Mouse (Mus musculus) urinary bladder, adult 18-20 months (tissue): ENCODE measurements around the gene Ylpm1.

Experiments used
- DNase-seq, 2 experiments: peaks; one replicate each; pipeline ENCODE4 v3.0.0; 2022; ENCODE audit warnings: low spot score in 2 of 2, mixed read lengths in 2 of 2

Ylpm1 gene

DNA sequence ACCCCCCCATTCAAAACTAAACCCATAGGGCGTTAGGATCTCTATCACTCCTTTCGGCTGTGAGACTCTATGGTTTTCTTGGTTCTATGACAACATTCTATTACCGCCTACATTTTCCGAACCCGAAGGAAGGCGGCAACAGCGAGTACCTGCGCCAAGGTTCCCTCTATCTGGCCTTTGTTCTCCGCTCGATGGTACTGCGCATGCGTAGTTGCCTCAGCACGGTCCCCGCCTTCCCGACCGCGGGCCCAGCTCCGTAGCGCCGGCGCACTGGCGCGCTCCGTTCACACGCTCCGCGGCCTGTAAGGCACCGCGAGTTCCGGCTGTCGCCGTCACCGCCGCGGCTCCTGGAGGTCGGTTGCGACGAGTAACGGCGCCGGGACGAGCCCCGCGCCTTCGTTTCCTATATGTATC is at the start of gene Ylpm1:
Gene Ylpm1 (plus strand): TSS at position 239 of the 414 bp plus-strand sequence.
- DNase-seq, result peak; percentile 89 to 98

DNA sequence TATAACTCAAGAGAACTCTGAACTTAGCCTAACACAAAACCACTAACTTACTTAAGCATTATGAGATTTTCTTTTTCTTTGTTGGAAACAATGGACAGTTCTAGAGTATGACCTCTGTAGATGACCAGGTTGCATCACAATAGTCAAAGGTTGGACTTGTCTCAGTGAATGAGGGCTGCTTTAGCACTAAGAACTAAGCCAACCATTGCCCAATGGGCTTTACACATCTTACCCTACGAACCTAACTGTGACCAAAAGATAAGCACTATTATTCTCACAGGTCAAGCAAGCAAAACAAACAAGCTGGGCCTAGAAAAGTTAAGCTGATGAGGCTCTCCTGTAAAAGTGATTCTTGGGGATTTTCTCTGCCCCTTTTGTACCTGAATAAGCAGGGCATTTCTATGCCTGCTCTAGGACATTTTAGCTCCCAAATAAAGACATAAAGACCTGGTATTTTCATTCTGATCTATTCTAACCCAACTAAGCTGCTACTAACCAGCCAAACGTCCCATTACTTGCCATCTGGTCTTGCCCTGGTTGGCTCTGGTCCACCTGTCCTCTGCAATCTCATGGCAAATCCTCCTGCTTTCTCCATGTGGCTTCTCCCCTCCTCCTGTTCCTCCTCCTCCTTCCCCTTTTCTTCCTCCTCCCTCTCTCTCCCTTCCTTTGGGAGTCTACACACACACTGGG is 48.1 kb upstream of the Ylpm1 start:
- DNase-seq, result no peak

DNA sequence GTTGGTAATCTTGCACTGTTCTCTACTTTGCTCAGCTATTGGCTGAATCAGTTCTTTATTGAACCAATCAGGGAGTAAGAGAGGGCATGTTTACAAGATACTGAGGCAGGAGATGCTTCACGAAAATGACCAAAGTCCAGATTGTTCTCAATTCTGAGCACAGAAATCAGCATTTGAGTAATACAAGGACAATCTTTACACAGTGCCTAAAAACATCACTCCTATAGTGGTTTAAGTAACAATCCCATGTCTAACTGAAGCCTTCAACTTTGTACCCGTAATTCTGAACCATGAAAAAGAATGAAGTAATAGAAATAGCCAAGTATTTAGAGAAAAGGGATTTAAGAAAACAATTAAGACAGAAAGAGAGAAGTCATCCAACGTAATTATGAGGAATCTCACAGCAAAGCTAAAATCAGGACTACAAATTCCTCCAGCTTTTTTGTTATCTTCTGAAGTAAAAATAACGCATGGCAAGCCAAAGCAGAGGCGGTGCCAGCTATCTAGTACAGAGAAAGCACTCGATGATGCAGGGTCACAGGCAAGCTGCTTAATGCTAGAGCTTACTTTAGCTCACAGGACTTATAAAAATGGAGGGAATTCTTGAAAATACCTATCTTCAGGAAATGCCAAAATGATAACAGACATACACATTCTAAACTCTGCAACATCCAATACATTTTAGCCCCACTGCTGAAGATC is 47.4 kb upstream of the Ylpm1 start:
- no peak for DNase-seq

GRCm38 (mm10) chr12:84950763-84951162 is 45.4 kb upstream of the Ylpm1 start:
- DNase-seq, result no peak

DNA sequence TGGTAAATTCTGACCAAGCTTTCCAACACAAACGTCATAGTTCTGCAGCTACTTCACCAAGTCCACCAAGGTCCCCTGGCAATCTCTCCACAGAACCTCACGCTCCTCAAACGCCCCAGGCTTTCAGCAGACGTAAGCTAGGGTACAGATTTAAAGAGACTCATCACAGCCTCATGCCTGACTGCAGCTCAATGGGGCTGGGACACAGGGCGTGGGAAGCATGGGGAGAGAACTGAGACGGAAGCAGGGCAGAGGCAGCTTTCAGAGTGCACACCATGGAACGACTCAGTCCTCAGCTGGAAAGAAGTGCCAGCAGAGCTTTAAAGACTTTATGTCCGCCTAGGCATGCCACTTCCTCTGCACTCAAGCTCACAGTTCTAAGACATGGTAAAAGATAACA is 44.6 kb upstream of the Ylpm1 start:
- DNase-seq, result no peak

GRCm38 (mm10) chr12:84952351-84952750 is 43.8 kb upstream of the Ylpm1 start:
- no peak for DNase-seq

- DNase-seq, result no peak
These were observed 39.8 kb upstream of the Ylpm1 start for GRCm38 (mm10) chr12:84956317-84956716.

DNA sequence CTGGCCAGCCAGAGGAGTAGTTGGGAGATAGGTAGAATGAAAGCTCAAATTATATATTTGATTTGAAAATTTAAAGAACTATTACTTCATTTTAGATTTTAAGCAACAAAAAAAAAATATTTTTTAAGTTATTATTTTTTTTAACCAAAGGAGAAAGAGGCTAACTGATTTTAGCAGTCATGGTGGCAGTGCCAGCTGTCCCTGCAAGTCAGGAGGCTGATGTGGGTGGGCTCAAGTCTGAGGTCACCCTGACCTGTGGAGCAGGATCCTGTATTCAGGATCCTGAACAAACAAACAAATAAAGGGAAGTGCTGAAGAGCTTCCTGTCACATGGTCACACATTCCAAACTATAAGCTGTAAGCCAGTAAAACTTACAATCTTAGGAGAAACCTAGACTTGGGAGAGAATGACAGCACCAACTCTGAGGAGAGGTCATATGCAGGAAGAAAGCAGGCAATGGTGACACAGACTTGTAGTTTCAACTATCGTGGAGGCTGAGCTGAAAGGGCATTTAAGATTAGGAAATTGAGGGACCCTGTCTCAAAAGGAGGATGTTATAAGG is 37.2 kb upstream of the Ylpm1 start:
- no peak for DNase-seq

DNA sequence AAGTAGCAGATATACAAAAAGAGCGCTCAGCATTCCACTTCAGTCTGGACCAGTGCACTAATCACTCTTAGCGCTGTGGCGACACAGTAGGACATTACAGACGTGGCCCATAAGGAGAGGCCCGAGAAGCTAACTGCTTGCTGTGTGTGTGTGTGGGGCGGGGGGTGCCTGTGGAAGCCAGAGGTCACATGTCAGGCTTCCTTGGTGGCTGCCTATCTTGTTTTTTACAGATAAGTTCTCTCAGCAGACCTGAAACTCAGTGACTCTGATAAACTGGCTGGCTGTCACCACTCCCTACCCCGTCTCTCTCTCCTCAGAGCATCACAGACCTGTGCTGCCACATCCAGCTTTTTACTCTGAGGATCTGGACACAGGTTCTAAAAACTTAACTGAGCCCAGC is 33.5 kb upstream of the Ylpm1 start:
- no peak for DNase-seq

DNA sequence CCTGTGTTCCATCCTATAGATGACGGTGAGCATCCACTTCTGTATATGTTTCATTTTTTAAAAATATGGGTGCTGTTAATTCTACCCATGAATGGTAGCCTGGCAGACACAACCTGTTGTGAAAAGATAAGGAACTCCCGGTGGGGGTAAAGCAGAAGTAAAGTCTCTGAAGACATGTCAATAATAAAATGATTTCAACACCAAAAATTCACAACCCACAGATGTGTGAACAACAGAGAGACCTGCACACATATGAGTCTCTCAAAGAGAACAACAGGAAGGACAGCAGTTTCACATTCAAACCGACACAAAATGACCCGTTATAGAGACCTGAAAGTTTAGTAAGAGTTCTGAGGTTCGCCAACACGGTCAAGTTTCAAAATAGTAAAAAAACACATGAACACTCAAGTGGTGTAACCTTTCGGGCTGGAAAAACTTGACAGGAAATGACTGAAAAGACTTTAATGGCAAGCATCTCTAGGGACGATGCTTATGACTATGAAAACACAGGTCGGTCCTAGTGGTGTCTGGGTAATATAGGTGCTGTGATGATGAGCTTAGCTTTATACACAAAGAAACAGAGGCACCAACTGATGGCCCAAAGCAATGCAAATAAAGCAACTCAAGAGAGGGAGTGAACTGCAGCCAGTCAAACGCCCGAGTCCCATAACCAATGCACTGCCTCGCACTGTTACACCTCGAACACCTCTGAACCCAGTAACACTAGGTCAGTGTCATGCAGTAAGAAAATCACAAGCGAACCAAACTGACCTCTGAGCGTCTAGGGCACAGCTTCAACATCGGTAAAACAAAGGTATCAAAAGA is 27.1 kb upstream of the Ylpm1 start:
- no peak for DNase-seq

- DNase-seq, result no peak
These were observed 26.3 kb upstream of the Ylpm1 start for GRCm38 (mm10) chr12:84969656-84970427.

GRCm38 (mm10) chr12:84970428-84971096 is 25.6 kb upstream of the Ylpm1 start, which contains the start of the genes Fcf1 and Arel1:
Fcf1 (plus strand) TSS chr12:84970897.
Arel1 (minus strand) TSS chr12:84970900.
- peak; percentile 82 to 84 for DNase-seq

DNA sequence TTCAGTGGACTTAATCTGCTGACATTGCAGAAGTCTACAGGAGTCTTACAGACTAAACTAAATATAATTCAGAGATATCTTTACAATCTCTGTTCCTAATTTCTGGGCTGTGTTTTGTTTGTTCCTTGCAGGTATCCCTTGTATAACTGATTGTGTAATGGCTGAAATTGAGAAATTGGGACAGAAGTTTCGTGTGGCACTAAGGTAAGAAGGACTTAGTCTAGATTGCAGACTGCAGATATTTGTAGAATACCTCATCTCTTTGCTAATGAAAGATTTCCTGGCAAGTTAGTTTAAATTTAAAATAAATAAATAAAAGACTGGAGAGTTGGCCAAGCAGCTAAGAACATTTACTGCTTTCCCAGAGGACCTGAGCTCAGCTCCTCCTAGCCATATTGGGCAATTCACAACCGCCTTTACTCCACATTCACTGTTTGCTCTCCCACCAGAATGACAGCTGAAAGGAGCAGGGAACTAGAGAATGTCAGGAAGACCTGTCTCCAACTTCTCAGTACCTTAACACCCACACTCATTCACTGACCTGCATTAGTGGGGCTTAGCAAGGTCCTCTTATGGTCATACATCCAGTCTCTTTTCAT is 16.8 kb upstream of the Ylpm1 start:
- no peak for DNase-seq

DNA sequence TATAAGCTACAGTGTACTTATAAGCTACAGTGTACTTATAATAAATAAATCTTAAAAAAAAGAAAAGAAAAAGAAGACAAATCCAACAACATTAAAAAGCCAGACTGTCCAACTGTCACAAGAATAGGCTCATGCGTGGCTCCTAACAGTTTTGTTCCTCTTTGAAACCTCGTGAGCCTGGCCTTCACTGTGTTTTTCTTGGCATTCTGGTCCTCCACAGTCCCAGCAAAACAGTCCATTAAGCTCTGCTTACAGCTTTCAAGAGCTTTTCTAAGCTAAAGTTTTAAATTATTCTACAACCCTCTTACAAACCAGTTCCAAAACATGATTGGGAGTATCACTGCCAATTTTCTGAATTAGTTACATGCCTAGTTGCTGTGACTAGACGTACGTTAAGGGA is 6.7 kb upstream of the Ylpm1 start:
- no peak for DNase-seq

GRCm38 (mm10) chr12:84995112-84995761 is 884 bp upstream of the Ylpm1 start:
- no peak for DNase-seq

DNA sequence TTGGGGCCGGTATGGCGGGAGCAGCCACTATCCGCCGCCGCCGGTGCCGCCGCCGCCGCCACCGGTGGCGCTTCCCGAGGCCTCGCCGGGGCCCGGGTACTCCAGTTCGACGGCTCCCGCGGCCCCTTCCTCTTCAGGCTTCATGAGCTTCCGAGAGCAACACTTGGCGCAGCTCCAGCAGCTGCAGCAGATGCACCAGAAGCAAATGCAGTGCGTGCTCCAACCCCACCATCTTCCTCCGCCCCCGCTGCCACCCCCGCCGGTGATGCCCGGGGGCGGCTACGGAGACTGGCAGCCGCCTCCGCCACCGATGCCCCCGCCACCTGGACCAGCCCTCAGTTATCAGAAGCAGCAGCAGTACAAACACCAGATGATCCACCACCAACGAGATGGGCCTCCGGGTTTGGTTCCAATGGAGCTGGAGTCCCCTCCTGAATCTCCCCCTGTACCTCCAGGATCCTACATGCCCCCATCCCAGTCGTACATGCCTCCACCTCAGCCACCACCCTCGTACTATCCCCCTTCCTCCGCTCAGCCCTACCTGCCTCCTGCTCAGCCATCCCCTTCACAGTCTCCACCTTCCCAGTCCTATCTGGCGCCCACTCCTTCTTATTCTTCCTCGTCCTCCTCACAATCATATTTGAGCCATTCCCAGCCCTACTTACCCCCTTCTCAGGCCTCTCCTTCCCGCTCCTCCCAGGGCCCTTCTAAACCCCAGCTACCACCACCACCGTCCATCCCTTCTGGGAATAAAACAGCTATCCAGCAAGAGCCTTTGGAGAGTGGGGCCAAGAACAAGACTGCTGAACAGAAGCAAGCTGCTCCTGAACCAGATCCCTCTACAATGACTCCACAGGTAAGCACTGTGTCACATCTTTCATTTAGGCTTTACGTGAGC is 629 bp downstream of the Ylpm1 start:
- DNase-seq, result peak in 1 of 2 experiments; percentile 6

DNA sequence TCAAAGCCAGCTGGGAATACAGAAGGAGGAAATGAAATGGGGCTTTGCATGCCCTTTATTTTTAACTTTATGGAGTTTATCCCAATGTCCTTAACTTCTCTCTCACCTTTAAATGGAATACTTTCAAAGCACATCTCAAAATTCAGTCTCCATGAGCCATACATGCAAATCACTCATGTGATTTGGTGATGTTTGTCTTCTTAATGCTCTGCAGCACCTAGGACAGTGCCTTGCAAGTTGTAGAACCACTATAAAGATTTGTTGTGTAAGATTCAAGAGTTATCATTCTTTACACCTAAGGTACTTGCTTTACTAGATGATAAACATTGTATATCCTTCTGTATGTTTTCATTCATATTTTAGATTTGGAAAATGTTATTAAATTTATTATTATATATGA is 2.9 kb downstream of the Ylpm1 start:
- no peak for DNase-seq

DNA sequence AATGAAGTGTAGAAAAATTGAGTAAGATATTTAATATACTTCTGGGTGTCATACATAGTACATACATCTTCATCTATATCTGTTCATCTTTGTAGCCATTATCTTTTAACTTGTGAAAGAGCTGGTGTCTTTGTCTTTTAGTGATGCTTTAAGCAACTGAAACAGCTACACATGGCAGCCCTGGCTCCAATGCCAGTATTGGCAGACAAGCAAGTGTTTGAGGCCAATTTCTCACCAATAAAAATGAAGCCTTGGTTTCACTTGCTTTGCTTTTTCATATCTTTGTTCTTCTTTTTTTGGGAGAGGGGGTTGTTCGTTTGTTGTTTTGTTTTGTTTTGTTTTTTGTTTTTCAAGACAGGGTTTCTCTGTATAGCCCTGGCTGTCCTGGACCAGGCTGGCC is 10.1 kb downstream of the Ylpm1 start:
- no peak for DNase-seq

DNA sequence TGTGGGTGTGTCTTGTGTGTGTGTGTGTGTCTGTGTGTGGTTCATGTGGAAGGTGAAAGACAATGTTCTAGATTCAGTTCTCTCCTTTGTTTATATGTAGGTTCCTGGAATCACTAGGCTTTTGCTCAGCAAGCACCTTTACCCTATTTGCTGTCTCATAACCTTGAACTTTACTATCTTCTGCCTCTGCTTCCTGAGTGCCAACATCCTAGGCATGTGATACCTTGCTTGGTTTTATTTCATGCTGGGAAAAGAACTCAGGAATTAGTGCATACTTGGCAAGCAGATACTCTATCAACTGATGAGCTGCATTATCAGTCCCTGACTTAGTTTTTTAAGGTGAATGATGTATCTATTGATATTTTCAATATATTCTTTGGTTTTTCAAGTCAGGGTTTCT is 10.9 kb downstream of the Ylpm1 start:
- DNase-seq, result no peak
